Mouse (Mus musculus): ENCODE results near the gene Taok3.

Taok3 gene

DNA sequence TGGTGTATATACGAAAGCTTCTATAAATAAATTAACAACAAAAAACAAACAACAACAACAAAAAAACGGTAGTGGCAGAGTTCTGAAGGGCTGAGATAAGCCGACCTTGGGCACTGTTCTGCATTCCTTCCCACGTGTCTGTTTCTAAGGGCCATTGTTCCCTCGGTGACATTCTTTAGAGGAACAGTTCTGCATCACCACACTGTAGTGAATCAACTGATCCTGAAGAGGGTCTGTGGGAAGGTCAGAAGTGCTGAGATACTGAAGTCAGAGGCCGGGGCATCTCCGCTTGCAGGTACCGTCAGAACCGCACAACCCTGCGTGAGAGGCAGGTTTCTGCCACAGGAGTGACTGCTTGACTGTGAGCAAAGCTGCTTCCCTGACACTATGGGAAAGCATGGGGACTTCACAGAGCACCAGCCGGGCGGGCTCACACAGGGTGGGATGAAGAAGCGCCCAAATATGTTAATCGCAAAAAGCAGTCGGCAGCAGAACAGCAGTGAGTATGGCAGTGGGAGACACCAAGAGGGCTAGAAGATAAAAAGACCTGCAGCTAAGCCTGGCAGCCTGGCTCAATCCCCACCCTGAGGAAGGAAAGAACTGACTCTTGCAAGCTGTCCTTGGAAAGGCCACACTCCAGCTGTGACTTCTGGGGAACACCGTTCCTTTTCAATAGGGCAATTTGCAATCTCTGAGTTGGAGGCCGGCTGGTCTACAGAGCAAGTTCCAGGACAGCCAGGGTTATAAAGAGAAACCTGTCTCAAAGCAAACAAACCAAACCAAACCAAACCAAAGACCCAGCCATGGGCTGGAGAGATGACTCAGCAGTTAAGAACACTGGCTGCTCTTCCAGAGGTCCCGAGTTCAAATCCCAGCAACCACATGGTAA is 184.0 kb downstream of the Taok3 start:
- DNase-seq (ENCODE audit: low spot score), result no peak

GRCm38 (mm10) chr5:117304947-117305346 is 185.0 kb downstream of the Taok3 start:
- peak; percentile 87 for DNase-seq (ENCODE audit: low spot score)

- DNase-seq (ENCODE audit: low spot score), result no peak
Observed at GRCm38 (mm10) chr5:117305754-117306153, 185.8 kb downstream of the Taok3 start.

DNA sequence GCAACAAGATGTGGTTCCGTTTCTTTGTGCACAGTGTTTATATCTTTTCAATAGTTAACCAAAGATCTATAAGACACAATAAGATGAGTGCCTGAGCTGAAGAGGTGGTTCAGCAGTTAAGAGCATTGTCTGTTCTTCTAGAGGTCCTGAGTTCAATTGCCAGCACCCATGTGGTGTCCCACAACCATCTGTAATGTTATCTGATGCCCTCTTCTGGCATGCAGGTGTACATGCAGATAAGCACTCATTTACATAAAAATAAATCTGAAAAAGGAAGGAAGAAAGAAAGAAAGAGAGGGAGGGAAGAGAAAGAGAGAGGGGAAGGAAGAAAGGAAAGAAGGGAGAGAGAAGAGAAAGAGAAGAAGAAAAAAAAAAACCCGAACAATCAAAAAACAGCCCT is 186.9 kb downstream of the Taok3 start:
- no peak for DNase-seq (ENCODE audit: low spot score)

- peak; percentile 82 for DNase-seq (ENCODE audit: low spot score)
Observed at GRCm38 (mm10) chr5:117307699-117308098, 187.8 kb downstream of the Taok3 start.

DNA sequence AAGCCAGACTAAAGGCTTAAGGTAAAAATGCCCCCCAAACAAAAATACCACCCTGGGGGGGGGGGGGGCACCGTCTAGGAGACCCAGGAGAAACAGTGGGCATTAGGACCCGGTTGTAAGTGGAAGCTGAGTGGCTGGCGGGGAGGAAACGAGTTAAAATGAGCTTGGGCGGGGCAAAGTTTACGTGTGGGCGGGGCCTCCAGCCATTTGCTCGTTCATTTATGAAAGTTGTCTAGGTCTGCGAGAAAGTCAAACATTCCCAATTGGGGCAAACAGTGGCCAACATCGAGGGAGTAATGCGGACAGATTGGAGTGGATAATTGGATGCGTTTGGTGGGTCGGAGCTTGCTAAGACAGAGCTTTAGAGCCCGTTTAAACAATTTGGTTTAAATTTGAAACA is 193.5 kb downstream of the Taok3 start:
- peak; percentile 58 for DNase-seq (ENCODE audit: low spot score)

- DNase-seq (ENCODE audit: low spot score), result no peak
Observed at GRCm38 (mm10) chr5:117313909-117314308, 194.0 kb downstream of the Taok3 start.

- peak; percentile 38 for DNase-seq (ENCODE audit: low spot score)
Observed at GRCm38 (mm10) chr5:117314587-117315428, 194.9 kb downstream of the Taok3 start.

DNA sequence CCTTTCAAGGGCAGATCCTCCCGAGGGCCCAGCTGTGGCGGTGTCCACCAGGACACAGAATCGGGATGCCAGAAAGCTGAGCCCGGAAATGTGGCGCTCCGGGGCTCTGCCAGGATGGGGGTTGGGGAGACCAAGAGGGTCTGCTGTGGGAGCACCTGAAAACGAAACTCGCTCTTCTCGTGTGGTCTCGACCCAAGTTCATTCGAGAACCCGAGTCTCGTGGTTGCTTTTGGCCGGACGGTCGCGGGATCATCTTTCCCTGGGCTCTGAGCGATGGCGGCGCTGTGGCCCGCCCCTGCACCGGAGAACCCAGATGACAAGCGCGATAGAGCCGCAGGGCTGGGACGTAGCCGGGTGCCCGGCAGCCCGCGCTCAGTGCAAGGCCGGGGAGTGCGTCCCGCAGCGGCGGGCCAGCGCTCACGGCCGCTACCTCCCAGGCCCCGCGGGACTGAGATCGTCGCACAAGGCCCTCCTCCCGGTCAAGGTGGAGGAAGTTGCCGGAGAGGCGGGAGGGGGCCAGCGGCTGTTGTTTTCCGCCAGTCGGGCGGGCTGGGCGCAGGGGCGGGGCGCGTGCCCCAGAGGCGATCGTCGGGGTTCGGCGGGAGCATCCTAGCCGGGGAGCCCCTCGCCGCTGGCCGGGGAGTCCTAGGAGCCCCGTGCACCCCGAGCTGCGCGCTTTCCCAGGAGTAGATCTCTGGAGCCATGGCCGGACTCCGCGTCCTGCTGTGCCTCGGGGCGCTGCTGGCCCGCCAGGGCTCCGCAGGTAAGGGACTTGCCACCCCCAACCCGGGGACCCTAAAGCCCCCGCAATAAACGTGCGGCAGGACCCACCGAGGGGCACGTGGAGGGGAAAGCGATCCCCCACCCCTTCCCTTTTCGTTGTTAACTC is 199.1 kb downstream of the Taok3 start, which contains the start of gene Vsig10:
Gene Vsig10 (plus strand): TSS at position 343 of the 889 bp plus-strand sequence.
- peak; percentile 70 for DNase-seq (ENCODE audit: low spot score)

DNA sequence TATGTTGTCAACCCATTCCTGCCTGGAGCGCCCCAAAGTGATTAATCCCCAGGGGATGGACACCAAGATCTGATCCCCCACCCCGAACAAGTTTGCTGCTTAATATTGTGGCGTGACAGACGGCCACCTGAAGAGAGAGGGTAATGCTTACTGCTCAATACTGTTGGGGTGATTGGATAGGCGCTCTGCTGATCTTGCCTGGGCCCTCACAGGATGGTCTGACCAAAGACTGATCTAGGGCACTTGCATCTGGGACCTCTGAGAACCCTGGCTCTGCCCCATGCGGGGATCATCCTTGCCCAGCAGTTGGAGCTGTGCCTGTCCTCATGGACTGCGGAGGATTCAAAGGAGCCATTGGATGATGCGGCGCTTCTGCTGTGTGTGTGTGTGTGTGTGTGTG is 203.8 kb downstream of the Taok3 start:
- DNase-seq (ENCODE audit: low spot score), result no peak

Data from urinary bladder, postnatal 25 days (tissue).